Mouse (Mus musculus): ENCODE measurements around the gene Spata25.

- no peak for TF ChIP-seq CTCF (IDR thresholded peaks at IDR 0.05; ENCODE audit: low read depth)
- TF ChIP-seq EP300 (IDR thresholded peaks at IDR 0.05; ENCODE audit: low read depth), result no peak
Measured at GRCm38 (mm10) chr2:164821060-164821459, 7.3 kb downstream of the Spata25 start.
